Mouse (Mus musculus) subcutaneous adipose tissue, adult 2 months (tissue): ENCODE measurements around the gene Hdac1. TPM values are rescaled to one million over a fixed set of nuclear protein-coding genes. Genes with fewer than 3 reads are reported as not detected.

Experiments
- polyA plus RNA-seq: library from polyadenylated mRNA; depleted of rRNA; stranded (reverse); fragments of >200 nt; gene quantifications from 2 replicates; pipeline ENCODE4 v1.2.3, GENCODE M21; 2012; ENCODE audit warnings: low replicate concordance; rRNA removed

The Hdac1 gene
- 74.8 and 88.0 TPM in 2 replicates for polyA plus RNA-seq

GRCm38 (mm10) chr4:129542592-129543141, at the start of gene Hdac1:
Gene Hdac1, minus strand, starts transcription at chr4:129542713.

GRCm38 (mm10) chr4:129578466-129578865, 36.0 kb upstream of the Hdac1 start, which contains the start of gene Fam167b:
Gene Fam167b, minus strand, starts transcription at chr4:129578549.

GRCm38 (mm10) chr4:129573430-129573829, 30.9 kb upstream of the Hdac1 start, which contains the start of gene Lck:
Gene Lck, minus strand, starts transcription at chr4:129573641.

GRCm38 (mm10) chr4:129513086-129513767, 29.3 kb downstream of the Hdac1 start, which contains the start of gene Marcksl1:
Gene Marcksl1, plus strand, starts transcription at chr4:129513581.

GRCm38 (mm10) chr4:129490972-129491880, 51.3 kb downstream of the Hdac1 start, which contains the start of the genes Tssk3 and Fam229a:
Gene Tssk3, minus strand, starts transcription at chr4:129491022.
Gene Fam229a, plus strand, starts transcription at chr4:129491190.

Other genes starting within 250 kb of the Hdac1 start
- gene Rbbp4, start 207.3 kb downstream of the Hdac1 start, polyA plus RNA-seq = 33.2 and 50.9 TPM in 2 replicates
- gene Zbtb8os, start 207.0 kb downstream of the Hdac1 start, polyA plus RNA-seq = 20.9 and 27.8 TPM in 2 replicates
- 8.4 and 16.5 TPM in 2 replicates for gene Zbtb8a, start 164.6 kb downstream of the Hdac1 start, polyA plus RNA-seq
- gene Zbtb8b, start 101.9 kb downstream of the Hdac1 start, polyA plus RNA-seq = 0.04 and 0.50 TPM in 2 replicates
- 25.8 and 29.3 TPM in 2 replicates for gene Bsdc1, start 81.1 kb downstream of the Hdac1 start, polyA plus RNA-seq
- not detected in 2 replicates for gene Tssk3, start 51.7 kb downstream of the Hdac1 start, polyA plus RNA-seq
- gene Fam229a, start 51.5 kb downstream of the Hdac1 start, polyA plus RNA-seq = not detected in 2 replicates
- gene Marcksl1, start 29.1 kb downstream of the Hdac1 start, polyA plus RNA-seq = 9.7 and 138 TPM in 2 replicates
- 3.9 and 14.2 TPM in 2 replicates for gene Lck, start 30.9 kb upstream of the Hdac1 start, polyA plus RNA-seq
- 5.5 and 9.6 TPM in 2 replicates for gene Fam167b, start 35.8 kb upstream of the Hdac1 start, polyA plus RNA-seq
- gene Eif3i, start 57.9 kb upstream of the Hdac1 start, polyA plus RNA-seq = 288 and 471 TPM in 2 replicates
- gene Tmem234, start 58.0 kb upstream of the Hdac1 start, polyA plus RNA-seq = 175 and 198 TPM in 2 replicates
- 3.5 and 5.3 TPM in 2 replicates for gene Dcdc2b, start 71.5 kb upstream of the Hdac1 start, polyA plus RNA-seq
- 42.7 and 47.4 TPM in 2 replicates for gene Iqcc, start 76.4 kb upstream of the Hdac1 start, polyA plus RNA-seq
- gene Ccdc28b, start 81.2 kb upstream of the Hdac1 start, polyA plus RNA-seq = 29.9 and 47.1 TPM in 2 replicates
- gene Txlna, start 98.4 kb upstream of the Hdac1 start, polyA plus RNA-seq = 29.3 and 49.8 TPM in 2 replicates
- 45.3 and 52.7 TPM in 2 replicates for gene Kpna6, start 130.1 kb upstream of the Hdac1 start, polyA plus RNA-seq
- gene Tmem39b, start 154.1 kb upstream of the Hdac1 start, polyA plus RNA-seq = 19.3 and 45.2 TPM in 2 replicates
- gene Khdrbs1, start 199.6 kb upstream of the Hdac1 start, polyA plus RNA-seq = 10.8 and 32.5 TPM in 2 replicates